In genomic region chr11:87250132-87250531, GRCm38 (mm10) we compare ENCODE assay signal across 23 mouse cellular contexts.
"Had no signal": no experiment of that assay in that cellular context is flagged by ENCODE, and none has a peak within 500 bp of the region (broad histone marks: within the 10 kb centered on the region; RNA-seq: fewer than 3 reads in every experiment).

No protein-coding gene starts in this region.

- ATAC-seq: forebrain, postnatal 0 days; hindbrain, embryonic 16.5 days; inflammation-experienced regulatory T-cells, adult 6 months; intestine, embryonic 15.5 days; intestine, postnatal 0 days had no signal

- H3K4me1 ChIP-seq: liver, embryonic 13.5 days had no signal

- H3K4me3 ChIP-seq: heart, adult 2 months; hindbrain, embryonic 10.5 days; hindbrain, embryonic 12.5 days; intestine, embryonic 15.5 days; left cerebral cortex, adult 2 months; limb, embryonic 10.5 days; limb, embryonic 12.5 days; liver, embryonic 13.5 days had no signal

- H3K27me3 ChIP-seq: hindbrain, embryonic 12.5 days; intestine, embryonic 15.5 days; liver, embryonic 13.5 days had no signal

- H3K9me3 ChIP-seq: hindbrain, embryonic 10.5 days; hindbrain, embryonic 12.5 days; intestine, embryonic 15.5 days; limb, embryonic 10.5 days; limb, embryonic 12.5 days; liver, embryonic 13.5 days had no signal

- H3K27ac ChIP-seq: heart, adult 2 months; hindbrain, embryonic 10.5 days; hindbrain, embryonic 12.5 days; hindbrain, embryonic 14.5 days; intestine, embryonic 15.5 days; limb, embryonic 10.5 days; limb, embryonic 12.5 days; liver, embryonic 13.5 days had no signal

- DNase-seq: forebrain, postnatal 0 days; gastrocnemius, postnatal 14 days; heart, adult 2 months; heart, postnatal 10 days; heart, postnatal 4 days; kidney, adult 18-20 months; kidney, adult 8-10 months; kidney, postnatal 10 days; kidney, postnatal 25 days; kidney, postnatal 4 days; liver; liver, embryonic 13.5 days had no signal

- H3K36me3 ChIP-seq: hindbrain, embryonic 12.5 days; intestine, embryonic 15.5 days; limb, embryonic 10.5 days; limb, embryonic 12.5 days; liver, embryonic 13.5 days had no signal

- H3K4me2 ChIP-seq: hindbrain, embryonic 12.5 days; hindbrain, embryonic 14.5 days; intestine, embryonic 15.5 days; limb, embryonic 12.5 days; liver, embryonic 11.5 days; liver, embryonic 13.5 days had no signal

- H3K9ac ChIP-seq: forebrain, postnatal 0 days; hindbrain, embryonic 12.5 days; hindbrain, embryonic 14.5 days; intestine, embryonic 15.5 days; limb, embryonic 12.5 days; liver, embryonic 13.5 days had no signal
